ENCODE assay signal across 23 mouse cellular contexts in genomic region chr6:51728816-51729562, GRCm38 (mm10).
DNase-seq lines count a peak whose midpoint lies in the region; ATAC-seq lines count a peak whose summit lies in the region.
"Had no signal": no experiment of that assay in that cellular context is flagged by ENCODE, and none has a peak within 500 bp of the region (broad histone marks: within the 10 kb centered on the region; RNA-seq: fewer than 3 reads in every experiment).

No protein-coding gene starts in this region.

- peak; percentile 17 for DNase-seq in cerebellum, adult 9-10 months
- DNase-seq in heart, adult 11 months: peak; percentile 61
- peak; percentile 72 for DNase-seq in left cerebral cortex, postnatal 4 days
- DNase-seq in left cerebral cortex, adult 8-10 months (ENCODE audit: low spot score in 2 of 2): no peak
- peak; percentile 34 for DNase-seq in brain, adult 2 months (ENCODE audit: low read depth, low spot score)
- no peak for DNase-seq in frontal cortex, postnatal 36 days (ENCODE audit: low spot score in 2 of 2)
- DNase-seq: adrenal gland, postnatal 10 days; cerebellum, adult 11-12 months; gastrocnemius, postnatal 14 days; heart, adult 2 months; heart, postnatal 4 days; liver; right cerebral cortex, postnatal 14 days; spleen, adult 18-20 months; thymus, postnatal 25 days had no signal

- H3K4me1 ChIP-seq in heart, embryonic 12.5 days (replicated peaks): 0 out of 2 replicates have a peak, but pooled peaks cover 5% of the 10 kb centered on the region
- H3K4me1 ChIP-seq: heart, embryonic 15.5 days; kidney, embryonic 15.5 days had no signal

- no peaks in the 10 kb centered on the region for H3K9me3 ChIP-seq in heart, embryonic 12.5 days (replicated peaks)
- H3K9me3 ChIP-seq: embryonic facial prominence, embryonic 13.5 days; heart, embryonic 15.5 days; kidney, embryonic 15.5 days had no signal

- H3K9ac ChIP-seq in heart, embryonic 12.5 days: no peak overlapping the region
- H3K9ac ChIP-seq: embryonic facial prominence, embryonic 13.5 days; heart, embryonic 15.5 days; kidney, embryonic 15.5 days had no signal

- no peaks in the 10 kb centered on the region for H3K27me3 ChIP-seq in heart, embryonic 12.5 days (replicated peaks)
- H3K27me3 ChIP-seq: heart, embryonic 15.5 days had no signal

- no peaks in the 10 kb centered on the region for H3K36me3 ChIP-seq in heart, embryonic 12.5 days
- H3K36me3 ChIP-seq: embryonic facial prominence, embryonic 13.5 days; heart, embryonic 15.5 days; kidney, embryonic 15.5 days had no signal

- no peak for ATAC-seq in cerebellum, adult (ENCODE audit: insufficient number of reproducible peaks, low FRiP score, low TSS enrichment)
- no peak for ATAC-seq in heart, embryonic 12.5 days (ENCODE audit: insufficient number of reproducible peaks, low FRiP score)
- ATAC-seq: activated CD4-positive, CD25-positive, alpha-beta regulatory T cell, adult 4 months; intestine, postnatal 0 days; lung, postnatal 0 days had no signal

- no peak overlapping the region for H3K4me3 ChIP-seq in heart, embryonic 12.5 days
- H3K4me3 ChIP-seq: embryonic facial prominence, embryonic 13.5 days; heart, adult 2 months; heart, embryonic 15.5 days; kidney, embryonic 15.5 days had no signal

- H3K4me2 ChIP-seq in heart, embryonic 12.5 days: no peak overlapping the region
- H3K4me2 ChIP-seq: embryonic facial prominence, embryonic 13.5 days; heart, embryonic 15.5 days; kidney, embryonic 15.5 days had no signal

- intact Hi-C loops in left cerebral cortex, postnatal 4 days (cut with DNase I): no loop called here

- no peak overlapping the region for H3K27ac ChIP-seq in heart, embryonic 12.5 days (ENCODE audit: poor library complexity, severe bottlenecking)
- H3K27ac ChIP-seq: embryonic facial prominence, embryonic 13.5 days; heart, adult 2 months; heart, embryonic 15.5 days; kidney, embryonic 15.5 days had no signal

- WGBS in heart, embryonic 12.5 days: 79% methylated on average over 10 of the region's 10 CpGs

Comparison
In these comparisons a context has a peak if more than half of its experiments do, and no peak if none do; other contexts are left out.
1. DNase-seq: peak in cerebellum, adult 9-10 months (single experiment), heart, adult 11 months (single experiment), left cerebral cortex, postnatal 4 days (single experiment) and brain, adult 2 months (single experiment); none in left cerebral cortex, adult 8-10 months (0 of 2) and frontal cortex, postnatal 36 days (0 of 2).